Mouse (Mus musculus) lung, adult 2 months (tissue): ENCODE results near the gene Cox7b.
A peak's percentile ranks its signal among the peaks of the same experiment; 100 is the strongest.

Experiments used
- CTCF ChIP-seq: fragments of 200-500 bp; IDR thresholded peaks from 2 replicates; pipeline ENCODE4 v1.5.1; 2011; ENCODE audit warnings: mild to moderate bottlenecking, low read length, control low read depth; ENCODE audit not compliant: insufficient read depth
- POLR2A ChIP-seq: fragments of 200-500 bp; IDR thresholded peaks from 2 replicates; pipeline ENCODE4 v1.6.1; 2011; ENCODE audit warnings: low read depth, mild to moderate bottlenecking, control low read depth, low read length, borderline replicate concordance; ENCODE audit errors: extremely low read depth

DNA sequence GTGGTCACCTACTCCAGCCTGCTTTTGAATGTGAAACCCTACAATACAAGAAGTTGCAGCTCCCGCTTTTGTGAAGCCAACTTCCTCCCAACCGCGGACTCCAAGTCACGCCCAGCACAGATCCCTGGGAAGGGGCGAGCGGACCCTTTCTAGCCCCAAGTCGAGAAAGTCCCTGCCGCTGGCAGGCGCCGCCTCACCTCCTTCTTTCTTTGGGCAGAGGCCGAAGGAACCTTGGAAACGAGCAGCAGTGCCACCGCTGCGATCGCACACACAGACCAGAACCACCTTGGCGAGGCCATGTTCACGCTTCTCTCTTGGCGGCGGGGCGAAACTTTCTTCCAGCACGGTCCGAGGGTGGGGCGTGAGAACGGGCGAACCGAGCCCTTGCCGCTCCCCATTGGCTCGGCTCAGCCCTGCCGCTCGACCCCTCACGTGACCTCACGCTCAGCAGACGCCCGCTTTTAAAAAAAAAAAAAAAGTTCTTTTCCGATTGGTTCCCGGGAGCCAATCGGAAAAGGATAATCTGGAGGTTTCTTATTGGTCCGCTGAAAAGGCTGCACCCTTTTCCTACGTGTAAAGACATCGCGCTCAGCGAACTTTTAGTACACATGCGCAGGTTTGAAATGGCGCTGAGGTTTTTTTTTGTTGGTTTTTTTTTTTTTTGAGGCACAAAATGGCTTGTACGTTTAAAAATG is 3.9 kb upstream of the Cox7b start, which contains the start of gene Magt1:
- TF ChIP-seq CTCF, result no peak
- peak; percentile 80; the same call in 1 of the 2 replicates for TF ChIP-seq POLR2A
